Mouse (Mus musculus) left cerebral cortex, adult 9 months (tissue): ENCODE results near the gene Gm20498.
A peak's percentile ranks its signal among the peaks of the same experiment; 100 is the strongest.

Experiments used
- DNase-seq, 2 experiments: peaks; one replicate each; pipeline ENCODE4 v3.0.0; 2022; ENCODE audit warnings: low spot score in 2 of 2

Gene Gm20498

DNA sequence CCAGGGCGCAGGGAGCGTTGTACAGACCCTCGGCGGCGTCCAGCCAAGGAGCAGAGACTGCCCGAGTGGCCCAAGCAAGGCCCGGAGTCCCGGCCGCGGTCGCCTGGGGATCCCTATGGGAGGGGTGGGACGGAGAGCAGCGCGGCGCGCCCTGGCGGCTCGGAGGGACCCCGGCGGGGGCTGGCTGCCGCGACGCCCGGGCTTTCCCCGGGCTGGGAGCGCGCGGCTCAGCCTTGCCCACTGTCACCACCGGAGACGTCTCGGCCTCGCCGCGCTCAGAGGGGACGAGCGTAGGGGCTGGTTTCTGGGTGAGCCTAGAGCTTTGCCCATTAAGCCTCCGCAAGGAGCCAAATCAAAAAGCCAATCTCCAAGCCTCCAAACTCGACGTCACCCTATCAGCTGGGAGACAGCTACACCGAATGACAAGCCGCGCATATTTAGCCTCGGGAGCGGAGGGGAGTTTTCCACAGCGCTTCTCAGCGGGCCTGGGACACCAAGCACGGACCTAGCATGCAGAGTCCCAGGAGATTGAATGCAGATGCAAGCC, 199.8 kb downstream of the Gm20498 start, which contains the start of gene Slc8a3:
Gene Slc8a3, minus strand, starts transcription at position 306 of the 547 bp plus-strand sequence.
- DNase-seq: peak in 1 of 2 experiments; percentile 74

DNA sequence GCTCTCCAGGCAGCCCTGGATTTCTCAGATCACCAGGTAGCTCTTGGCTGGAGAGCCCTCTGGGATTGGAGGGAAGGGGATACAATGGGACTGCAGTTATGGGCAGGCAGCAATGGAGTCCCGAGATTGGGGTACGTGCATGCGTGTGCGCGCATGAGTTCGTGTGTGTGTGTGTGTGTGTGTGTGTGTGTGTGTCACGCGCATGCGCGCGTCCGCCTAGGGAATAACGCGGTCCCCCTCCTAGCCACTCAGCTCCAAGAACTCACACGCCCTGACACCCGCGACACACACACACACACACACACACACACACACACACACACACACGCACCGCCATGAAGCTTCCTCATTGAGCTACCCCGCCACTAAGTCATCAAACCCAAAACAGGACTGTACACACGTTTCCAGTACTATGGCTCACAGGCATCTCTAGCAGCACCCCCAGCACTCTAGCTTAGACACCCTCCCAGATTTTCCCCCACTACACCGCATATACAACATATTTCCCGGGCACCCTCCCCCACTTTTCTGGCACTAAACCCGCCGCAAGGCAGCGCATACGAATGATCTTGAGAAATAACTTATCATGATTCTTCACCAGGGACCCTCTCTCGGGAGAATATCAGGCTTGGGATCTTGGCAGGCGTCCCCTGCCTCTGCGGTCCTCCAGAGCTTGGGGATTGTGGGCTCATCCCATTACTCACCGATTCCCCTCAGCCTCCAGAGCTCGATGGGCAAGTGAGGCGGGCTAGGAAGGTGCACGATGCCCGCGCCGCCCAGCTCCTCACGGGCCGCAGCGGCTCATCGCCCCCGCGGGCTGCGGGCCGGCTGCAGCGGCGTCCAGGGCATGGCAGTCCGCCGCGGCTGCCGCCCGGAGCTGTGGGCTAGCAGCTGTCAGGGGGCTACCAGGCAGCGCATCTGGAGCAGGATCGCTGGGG, 200.5 kb downstream of the Gm20498 start:
- peak in 1 of 2 experiments; percentile 58 for DNase-seq

DNA sequence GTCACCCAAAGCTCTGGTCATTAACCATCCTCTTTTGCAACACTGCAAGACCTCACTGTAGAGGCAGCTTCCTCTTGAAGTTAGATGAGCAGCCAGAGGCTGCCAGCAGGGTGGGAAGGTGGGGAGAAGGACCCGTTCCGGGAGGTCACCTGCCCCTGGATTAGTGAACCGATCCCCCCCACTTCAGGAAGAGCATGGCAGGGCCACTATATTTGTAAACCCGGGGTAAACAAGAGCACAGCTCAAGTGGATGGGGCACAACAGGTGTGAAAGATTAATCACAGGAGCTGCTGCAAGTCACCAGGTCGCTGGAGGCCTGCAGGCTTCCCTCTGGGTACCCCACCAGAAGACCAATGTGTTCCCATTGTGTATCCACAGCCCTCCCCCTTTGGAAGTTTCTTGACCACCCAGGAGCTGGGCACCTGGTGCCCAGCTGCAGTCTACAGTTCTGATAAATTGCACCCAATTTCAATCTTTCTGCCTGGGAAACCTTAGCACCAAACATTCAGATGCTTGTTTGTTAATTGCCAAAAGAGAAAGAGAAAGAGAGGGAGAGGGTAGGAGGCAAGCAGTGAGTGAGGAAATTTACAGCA, 201.6 kb downstream of the Gm20498 start:
- no peak for DNase-seq

DNA sequence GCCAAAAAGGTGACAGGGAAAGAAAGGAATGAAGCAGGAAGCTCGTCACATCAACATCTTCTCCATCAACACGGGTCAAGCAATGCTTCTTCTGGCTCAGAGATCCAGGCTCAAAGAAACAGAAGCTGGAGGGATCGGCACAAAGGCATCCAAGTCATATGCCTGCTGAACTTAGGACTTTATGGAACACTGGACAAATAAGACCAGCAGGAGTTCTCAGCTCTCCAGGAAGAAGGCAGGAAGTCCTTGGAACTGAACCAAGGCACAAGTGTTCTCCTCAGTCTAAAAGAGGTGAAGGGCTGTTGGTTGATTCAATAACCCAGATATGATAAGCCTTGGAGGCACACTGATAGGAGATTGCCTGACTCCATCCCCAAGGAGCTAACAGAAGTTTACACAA, 207.7 kb downstream of the Gm20498 start:
- no peak for DNase-seq

DNA sequence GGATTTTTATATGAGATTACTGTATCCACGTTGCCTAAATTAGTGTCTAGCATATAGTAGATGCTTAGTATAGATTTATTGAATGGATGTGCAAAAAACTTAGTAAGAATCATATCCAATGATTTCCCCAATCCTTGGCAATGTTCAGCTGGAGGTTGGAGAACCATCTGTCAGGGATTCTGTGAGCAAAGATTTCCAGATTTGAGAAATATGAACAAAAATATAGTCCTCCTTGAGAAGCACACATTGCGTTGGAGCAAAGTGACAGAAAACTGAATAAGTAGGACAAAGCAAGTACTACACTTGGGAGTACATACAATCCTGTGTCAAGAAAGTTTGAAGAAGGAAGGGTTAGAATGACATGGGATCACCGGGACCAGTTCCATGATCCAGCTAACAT, 208.6 kb downstream of the Gm20498 start:
- peak in 1 of 2 experiments; percentile 63 for DNase-seq

- no peak for DNase-seq
Measured at GRCm38 (mm10) chr12:81321021-81321420, 211.7 kb downstream of the Gm20498 start.

DNA sequence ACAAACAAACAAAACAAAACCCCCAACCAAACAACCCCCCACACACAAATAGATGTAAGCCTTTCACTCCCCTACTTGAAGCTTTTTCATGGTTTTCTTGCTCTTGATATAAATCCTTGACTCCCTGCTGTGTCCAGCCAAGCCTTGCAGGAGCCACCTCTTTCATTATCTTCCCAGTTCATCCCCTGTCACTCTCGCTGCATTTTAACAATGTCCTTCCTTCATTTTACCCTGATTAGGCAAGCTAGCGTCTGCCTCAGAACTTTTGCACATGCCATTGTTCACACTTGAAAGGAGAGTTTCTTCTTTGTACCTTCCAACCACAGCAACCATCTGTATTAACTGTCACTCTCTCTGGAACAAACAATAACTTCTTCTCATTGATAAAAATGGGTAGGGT, 214.9 kb downstream of the Gm20498 start:
- DNase-seq: no peak

GRCm38 (mm10) chr12:81315953-81316352, 216.8 kb downstream of the Gm20498 start:
- DNase-seq: peak in 1 of 2 experiments; percentile 39
